Mouse (Mus musculus) olfactory bulb, adult 2 months (tissue): Measurements from ENCODE around the gene Bmp15. TPM values are rescaled to one million over a fixed set of nuclear protein-coding genes. Genes with fewer than 3 reads are reported as not detected.

Source experiments
- H3K27ac ChIP-seq: fragments of 200-500 bp; 2 replicates; pipeline ENCODE4 v1.5.1; 2012; ENCODE audit warnings: low read depth, low read length; ENCODE audit not compliant: insufficient read depth
- H3K4me1 ChIP-seq: fragments of 200-500 bp; 2 replicates; pipeline ENCODE4 v1.6.1; 2012; ENCODE audit warnings: low read length; ENCODE audit not compliant: control insufficient read depth, insufficient read depth
- H3K4me3 ChIP-seq: fragments of 200-500 bp; 2 replicates; pipeline ENCODE4 v1.5.1; 2012; ENCODE audit warnings: mild to moderate bottlenecking, low read depth, low read length, moderate library complexity; ENCODE audit not compliant: insufficient read depth
- CTCF ChIP-seq: fragments of 200-500 bp; IDR thresholded peaks from 2 replicates; pipeline ENCODE4 v1.5.1; 2012; ENCODE audit warnings: low read depth, mild to moderate bottlenecking, low read length, moderate library complexity; ENCODE audit not compliant: insufficient read depth
- POLR2A ChIP-seq: fragments of 200-500 bp; IDR thresholded peaks from 2 replicates; pipeline ENCODE4 v1.6.1; 2012; ENCODE audit warnings: mild to moderate bottlenecking, low read depth, low read length, moderate library complexity; ENCODE audit not compliant: insufficient read depth
- WGBS: fragments of 180-500 bp; shearing (Covaris S2); methylation state at CpG from one replicate; pipeline ENCODE4 v1.1.7; 2018; 5-methylcytosine and 5-hydroxymethylcytosine counted together
- polyA plus RNA-seq: library from polyadenylated mRNA; stranded (reverse); fragments of >200 nt; gene quantifications from 2 replicates; pipeline ENCODE4 v1.2.4, GENCODE M21; 2012; ENCODE audit warnings: low replicate concordance; ENCODE audit not compliant: missing spikeins, insufficient read depth, insufficient read length

Bmp15 gene
- not detected in 2 replicates for polyA plus RNA-seq

DNA sequence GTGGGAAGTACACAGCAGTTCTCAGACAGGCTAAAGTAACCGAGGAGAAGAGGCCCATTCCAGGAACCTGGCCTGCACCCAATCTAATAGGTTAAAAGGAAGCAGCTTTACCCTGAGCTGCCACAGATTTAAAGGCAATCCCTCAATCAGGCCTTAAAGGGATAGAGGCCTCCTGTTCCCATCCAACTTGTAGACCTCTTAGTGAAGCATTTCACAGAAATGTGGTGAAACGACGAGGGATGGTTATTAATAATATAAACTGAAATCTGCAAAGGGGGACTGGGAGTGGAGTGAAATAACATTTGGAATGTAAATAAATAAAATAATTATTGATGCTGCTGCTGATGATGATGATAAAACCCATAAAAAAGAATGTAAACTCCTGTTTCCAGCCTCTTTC is at the start of gene Bmp15:
Gene Bmp15, minus strand, starts transcription at position 101 of the 400 bp plus-strand sequence.
- TF ChIP-seq POLR2A = no peak
- TF ChIP-seq CTCF = no peak
- WGBS = 83% methylated on average over 3 of the region's 3 CpGs
- Histone ChIP-seq H3K27ac (no peak within 1 kb of the TSS), H3K4me1 (no peaks in the 10 kb centered on the region), H3K4me3 (no peak within 1 kb of the TSS)

DNA sequence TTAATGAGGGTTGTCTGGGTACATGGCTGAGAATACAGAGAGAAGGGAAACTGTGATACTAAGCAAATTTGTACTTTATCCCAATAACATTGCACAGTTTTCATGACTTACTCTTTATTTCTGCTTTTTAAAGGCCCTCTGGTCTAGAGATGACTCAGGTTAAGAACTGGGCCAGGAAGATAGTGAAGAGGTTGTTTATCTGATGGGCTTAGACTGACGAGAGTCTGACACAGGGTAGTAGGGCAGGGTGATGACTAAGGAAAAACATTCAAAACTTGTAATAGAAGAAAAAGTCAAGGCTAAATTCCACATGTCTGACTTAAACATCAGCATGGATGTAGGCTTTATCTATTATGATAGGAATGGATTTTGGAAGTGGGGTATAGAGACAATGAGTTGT is 48.3 kb upstream of the Bmp15 start:
- TF ChIP-seq POLR2A (no peak), CTCF (no peak)
- 91% methylated on average over 1 of the region's 1 CpGs for WGBS
- H3K4me3 ChIP-seq = no peak overlapping the region
- H3K4me1 ChIP-seq = no peaks in the 10 kb centered on the region
- no peak overlapping the region for H3K27ac ChIP-seq

DNA sequence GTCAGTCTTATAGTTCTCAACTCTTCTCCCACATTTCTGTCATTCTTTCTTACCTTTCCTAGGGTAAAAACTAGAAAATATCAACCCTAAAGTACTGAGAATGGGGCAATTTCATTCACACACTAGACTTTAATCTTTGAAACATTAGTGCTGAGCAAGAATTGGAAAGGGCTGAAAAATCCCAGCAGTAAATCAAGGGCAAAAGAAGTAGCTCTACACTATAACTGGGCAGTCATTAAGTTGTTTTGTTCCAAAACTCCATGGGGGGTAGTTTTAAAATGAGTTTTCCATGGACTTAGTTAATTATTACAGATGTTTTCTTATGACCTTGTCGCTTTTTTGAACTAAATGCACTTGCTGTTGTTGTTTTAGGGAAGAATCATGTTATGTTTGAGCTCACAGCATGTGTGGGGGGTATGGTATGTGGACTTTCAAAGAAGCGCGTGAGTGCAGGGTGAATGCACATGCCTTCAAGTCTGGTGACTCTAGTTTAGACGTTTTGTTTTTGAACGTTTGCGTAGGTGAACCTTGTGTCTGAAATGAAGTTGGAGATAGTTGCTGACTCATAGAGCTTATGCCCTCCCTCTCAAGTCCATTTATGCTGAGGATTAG is 37.1 kb upstream of the Bmp15 start:
- no peaks in the 10 kb centered on the region for H3K4me1 ChIP-seq
- H3K27ac ChIP-seq = no peak overlapping the region
- H3K4me3 ChIP-seq = no peak overlapping the region
- 53% methylated on average over 6 of the region's 6 CpGs for WGBS
- TF ChIP-seq POLR2A (no peak), CTCF (no peak)

GRCm38 (mm10) chrX:6356876-6357275 is 36.4 kb upstream of the Bmp15 start:
- Histone ChIP-seq H3K27ac (no peak overlapping the region), H3K4me1 (no peaks in the 10 kb centered on the region), H3K4me3 (no peak overlapping the region)
- 78% methylated on average over 3 of the region's 3 CpGs for WGBS
- TF ChIP-seq POLR2A (no peak), CTCF (no peak)

DNA sequence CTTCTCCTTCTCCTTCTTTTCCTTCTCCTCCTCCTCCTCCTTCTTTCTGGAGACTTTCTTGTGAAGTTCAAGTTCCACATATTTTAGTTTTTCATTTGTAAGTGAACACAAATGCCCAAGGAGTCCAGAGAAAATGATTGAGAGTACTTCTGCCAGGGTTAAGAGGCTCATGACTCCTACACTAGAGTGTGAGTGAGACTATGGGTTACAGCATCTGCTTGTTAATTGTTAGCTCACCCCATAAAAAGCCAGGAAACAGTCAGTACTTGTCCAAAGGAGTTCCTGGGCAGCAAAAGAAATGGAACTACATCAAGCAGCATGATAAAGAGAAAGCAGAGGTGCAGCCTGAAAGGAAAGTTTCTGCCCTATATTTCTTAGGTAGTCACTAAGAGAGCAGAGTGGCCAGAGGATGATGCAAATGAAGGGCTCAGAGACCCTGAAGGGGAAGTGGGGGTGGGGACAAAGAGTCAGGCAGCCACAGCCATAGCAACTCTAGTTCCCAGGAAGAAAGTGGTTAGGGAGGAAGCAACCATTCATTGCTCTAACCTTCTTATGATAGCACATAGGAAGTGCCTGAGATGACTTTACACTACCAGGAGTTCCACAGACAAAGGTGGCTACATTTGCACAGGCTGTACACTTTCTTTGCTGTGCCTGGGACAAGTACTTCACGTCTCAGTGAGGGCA is 24.9 kb upstream of the Bmp15 start:
- TF ChIP-seq POLR2A = no peak
- no peak for TF ChIP-seq CTCF
- Histone ChIP-seq H3K4me1 (no peaks in the 10 kb centered on the region), H3K27ac (no peak overlapping the region), H3K4me3 (no peak overlapping the region)
- 57% methylated on average over 1 of the region's 1 CpGs for WGBS

DNA sequence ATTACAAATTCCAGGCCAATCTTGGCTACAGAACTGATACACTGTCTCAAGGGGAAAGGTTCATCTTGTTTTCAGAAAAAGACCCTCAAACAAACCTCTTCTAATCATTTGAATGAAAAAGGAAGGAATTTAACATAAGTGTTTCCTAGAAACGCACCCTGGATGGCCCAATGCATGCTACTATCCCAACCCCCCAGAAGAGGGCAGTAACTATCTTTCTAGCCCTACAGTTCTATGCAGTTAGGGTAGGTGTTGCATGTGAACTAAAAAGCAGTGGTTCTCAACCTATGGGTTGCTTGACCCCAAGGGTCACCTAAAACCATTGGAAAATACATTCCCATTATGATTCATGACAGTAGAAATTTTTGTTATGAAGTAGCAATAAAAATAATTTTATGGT is 3.5 kb upstream of the Bmp15 start:
- WGBS = 58% methylated on average over 1 of the region's 1 CpGs
- H3K4me3 ChIP-seq = no peak overlapping the region
- TF ChIP-seq POLR2A (no peak), CTCF (no peak)
- H3K4me1 ChIP-seq = no peaks in the 10 kb centered on the region
- H3K27ac ChIP-seq = no peak overlapping the region

DNA sequence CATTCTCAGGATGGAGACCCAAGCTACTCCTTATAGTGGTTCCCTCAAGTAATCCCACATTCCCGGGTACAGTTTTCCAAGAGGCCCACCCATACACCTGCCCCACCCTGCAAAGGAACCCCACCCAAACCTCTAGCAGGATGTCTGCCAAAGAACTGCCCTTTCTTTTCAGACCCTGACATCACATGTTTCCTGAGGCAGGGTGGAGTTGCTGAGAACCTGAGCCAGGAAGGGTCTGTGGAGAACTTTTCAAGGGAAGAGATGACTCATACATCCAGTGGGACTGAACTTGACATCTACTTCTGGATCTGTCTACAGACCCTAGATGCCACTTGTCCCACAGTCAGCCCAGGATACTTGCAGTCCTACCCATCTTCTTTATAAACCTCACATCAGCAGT is 2.8 kb downstream of the Bmp15 start:
- H3K27ac ChIP-seq = no peak overlapping the region
- H3K4me3 ChIP-seq = no peak overlapping the region
- 65% methylated on average over 1 of the region's 1 CpGs for WGBS
- TF ChIP-seq POLR2A (no peak), CTCF (no peak)
- H3K4me1 ChIP-seq = no peaks in the 10 kb centered on the region

Other genes with a start within 250 kb of the Bmp15 start
- gene AU022751, start 237.3 kb downstream of the Bmp15 start, polyA plus RNA-seq = not detected in 2 replicates
- gene Nudt10, start 147.7 kb downstream of the Bmp15 start, polyA plus RNA-seq = not detected in 2 replicates
- not detected in 2 replicates for gene Shroom4, start 79.1 kb upstream of the Bmp15 start, polyA plus RNA-seq